Mouse (Mus musculus) urinary bladder, postnatal 14 days (tissue): ENCODE measurements around the gene Edem3.
A peak's percentile ranks its signal among the peaks of the same experiment; 100 is the strongest.
"Not testable (repeated sequence)": the region's sequence is repeated elsewhere in the genome, so short reads cannot be mapped to it uniquely, and the experiment has no call there.

ENCODE experiments used
- DNase-seq: peaks from one replicate; pipeline ENCODE4 v3.0.0; 2021; ENCODE audit warnings: low spot score

The Edem3 gene

DNA sequence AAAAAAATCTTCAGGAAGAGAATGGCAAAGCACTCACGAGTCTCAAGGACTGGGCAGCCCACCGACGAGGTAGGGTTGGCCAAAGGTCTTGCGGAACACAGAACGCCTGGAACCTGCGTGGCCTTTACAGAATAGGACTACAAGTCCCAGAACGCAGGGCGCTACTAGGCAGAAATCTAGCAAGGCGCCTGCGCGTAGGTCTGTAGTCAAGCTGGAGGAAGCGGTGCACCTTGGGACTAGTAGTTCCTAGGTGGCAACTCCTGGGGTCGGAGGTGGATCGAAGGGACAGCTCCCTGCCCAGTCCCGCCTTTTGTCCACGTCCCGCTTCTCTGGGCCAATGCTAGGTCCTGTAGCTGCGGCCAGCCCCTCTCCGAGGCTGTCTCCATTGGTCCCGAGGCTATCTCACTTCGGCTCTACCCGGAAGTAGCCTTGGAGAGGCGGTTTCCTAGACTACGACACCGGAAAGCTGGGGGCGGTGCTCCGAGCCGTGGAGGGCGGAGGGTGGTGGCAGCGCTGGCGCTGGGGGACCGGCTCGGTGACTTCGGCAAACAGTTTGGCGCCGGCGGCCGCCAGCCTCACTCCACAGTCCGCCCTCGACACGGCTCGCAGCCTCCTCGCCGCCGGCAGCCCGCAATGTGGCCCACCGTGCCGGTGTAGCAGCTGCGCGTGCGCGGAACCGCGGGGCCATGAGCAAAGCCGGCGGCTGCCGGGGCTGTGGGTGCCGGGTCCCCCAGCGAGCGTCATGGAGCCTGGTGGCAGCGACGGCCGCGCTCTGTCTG, at the start of gene Edem3:
Gene Edem3 (plus strand): TSS at position 491 of the 779 bp plus-strand sequence.
- peak; percentile 98 for DNase-seq

DNA sequence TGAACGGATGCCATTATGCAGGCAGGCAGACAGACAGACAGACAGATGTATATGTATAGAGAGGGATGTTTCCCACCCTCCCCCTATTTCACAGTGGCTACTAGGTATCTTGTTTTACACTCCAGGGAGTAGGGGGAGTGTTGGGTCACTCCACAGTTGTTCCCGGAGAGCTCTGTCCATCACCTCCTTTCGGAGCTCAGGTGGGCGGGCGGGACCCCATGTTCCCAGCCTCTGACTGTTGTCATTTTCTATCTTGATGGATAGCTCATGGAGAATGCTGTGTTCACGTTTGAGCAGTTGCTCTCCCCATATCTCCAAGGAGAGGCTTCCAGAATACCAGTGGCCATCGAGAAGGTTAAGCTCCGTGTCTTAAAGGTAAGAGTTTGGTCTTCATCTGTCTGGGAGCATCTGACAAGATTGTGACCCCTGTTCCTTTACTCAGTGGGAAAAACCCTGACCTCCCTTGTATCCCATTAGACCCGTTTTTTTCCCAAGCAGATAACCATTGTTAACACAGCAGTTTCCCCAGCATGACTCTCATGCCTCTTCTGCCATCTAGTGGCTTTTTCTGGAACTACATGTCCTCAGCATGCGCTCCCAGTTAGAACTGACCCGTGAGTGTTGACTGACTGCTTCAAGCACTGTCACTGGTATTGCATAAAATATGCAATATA, 49.3 kb upstream of the Edem3 start:
- peak; percentile 84 for DNase-seq

DNA sequence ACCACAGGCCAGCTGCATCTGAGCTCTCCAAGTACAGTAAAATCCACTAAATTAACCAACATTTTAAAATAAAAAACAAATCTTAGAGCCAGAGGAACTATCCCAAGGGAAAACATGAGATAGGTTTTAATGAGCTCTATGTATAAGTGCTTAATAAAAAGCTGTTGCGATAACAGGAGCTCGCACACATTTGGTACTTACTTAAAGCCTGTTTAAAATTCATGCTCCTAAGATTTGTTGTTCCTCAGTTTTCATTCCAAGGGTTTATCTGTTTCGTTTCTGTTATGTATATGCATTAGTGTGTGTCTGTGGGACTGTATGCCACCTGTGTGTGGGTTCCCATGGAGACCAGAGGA, 48.8 kb upstream of the Edem3 start:
- no peak for DNase-seq

DNA sequence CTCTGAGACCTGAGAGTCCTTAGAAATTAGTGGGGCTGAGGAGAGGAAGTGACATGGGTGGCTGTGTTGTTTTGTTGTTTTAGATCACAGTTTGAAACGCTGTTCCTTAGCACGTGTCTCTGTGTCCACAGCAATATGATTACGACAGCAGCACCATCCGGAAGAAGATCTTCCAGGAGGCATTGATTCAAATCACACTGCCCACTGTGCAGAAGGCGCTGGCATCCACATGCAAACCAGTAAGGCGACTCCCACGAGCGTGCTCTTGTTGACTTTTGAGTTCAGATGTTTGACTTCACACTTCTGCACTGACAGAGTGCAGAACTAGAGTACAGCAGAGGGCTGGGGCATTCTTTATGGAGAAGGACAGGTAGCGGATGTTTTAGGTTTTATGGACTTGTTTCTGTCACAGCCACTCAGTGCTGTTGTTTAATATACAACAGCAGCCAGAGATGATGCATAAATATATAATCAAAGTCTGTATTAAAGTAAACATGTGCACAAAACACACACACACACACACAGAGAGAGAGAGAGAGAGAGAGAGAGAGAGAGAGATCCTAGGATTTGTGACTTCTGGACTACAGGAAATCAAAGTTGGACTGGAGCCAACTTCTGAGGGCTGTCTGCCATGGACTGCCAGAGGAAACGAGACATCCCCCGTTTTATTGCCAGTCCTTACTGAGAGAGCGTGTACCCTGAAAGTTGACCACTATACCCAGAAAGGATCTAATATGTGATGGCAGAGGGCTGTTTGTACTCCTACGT, 46.0 kb upstream of the Edem3 start:
- peak; percentile 41 for DNase-seq

DNA sequence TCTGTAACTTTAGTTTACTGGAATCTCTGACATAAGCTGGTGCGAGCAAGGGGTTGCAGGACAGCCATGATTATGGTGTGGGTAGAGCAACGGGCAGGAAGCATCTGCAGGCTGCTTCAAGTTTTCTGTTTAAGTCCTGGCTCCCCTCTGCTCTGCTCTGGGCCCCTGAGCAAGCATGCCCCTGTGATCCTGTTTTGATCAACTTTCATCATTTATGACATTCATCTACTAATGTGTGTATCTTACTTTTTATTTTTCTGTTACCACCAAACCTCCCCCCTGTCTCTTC, 45.5 kb upstream of the Edem3 start:
- DNase-seq: no peak

DNA sequence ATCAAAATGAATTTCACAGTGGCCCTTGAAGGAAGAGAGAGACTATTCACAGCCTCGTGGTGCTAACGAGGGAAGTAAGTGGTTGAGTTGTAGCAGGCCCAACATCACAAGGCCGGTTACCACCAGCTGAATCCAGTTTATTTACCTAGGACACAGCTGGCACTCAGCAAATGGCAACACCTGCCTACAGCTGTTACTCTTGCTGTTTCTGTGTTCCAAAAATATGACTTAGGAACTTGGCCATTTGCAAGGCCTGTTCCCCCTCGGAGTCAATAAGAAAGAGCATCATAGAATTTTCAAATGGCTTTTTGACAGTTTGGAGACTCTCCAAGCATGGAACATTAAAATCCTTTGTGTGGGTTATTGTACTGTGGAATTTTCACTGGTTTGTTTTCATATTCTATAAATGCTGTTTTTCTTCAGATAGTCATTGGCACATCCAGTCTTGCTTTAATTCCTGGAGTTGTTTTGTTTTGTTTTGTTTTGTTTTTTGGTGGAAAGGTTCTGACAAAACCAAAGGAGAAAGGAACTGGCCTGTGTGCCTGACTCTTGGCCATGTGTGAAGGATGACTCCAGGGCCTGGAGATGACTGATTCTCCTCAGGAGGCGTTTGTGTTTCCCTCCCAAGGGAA, 44.6 kb upstream of the Edem3 start:
- DNase-seq: no peak

DNA sequence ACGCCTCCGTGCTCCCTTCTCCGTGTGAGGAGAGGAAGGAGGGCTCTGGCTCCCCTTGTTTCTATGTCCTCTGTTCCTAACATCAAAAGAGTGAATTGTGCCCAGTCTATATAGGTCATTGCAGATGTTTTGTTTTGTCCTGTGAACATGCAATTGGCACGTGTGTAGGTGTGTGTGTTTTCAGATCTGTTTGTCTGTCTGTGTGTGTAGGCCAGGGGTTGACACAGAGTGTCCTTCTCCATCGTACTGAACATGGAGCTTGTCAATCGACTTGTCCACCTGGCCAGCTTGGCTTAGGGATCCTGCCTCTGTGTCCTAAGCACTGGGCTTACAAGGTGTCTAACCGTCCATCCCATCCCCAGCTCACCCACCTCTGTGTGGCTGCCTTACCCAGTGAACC, 44.1 kb upstream of the Edem3 start:
- DNase-seq: no peak

DNA sequence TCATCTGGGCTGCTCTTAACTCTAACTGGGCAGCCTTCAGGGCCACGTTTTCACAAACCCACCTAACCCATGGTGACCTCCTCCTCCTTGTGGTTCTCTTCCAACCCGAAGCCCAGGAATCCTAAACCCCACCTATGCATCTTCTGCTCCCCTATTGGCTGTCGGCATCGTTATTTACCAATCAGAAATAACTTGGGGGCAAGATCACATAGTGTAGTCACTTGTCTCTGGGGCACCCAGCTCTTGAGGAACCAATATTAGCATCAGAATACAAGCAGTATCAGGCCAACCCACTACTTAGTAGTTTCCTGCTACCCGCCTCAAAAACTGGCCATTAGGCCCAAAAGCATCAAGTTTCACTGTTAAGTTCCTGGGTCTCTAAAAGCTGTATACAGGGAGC, 42.5 kb upstream of the Edem3 start:
- no peak for DNase-seq

DNA sequence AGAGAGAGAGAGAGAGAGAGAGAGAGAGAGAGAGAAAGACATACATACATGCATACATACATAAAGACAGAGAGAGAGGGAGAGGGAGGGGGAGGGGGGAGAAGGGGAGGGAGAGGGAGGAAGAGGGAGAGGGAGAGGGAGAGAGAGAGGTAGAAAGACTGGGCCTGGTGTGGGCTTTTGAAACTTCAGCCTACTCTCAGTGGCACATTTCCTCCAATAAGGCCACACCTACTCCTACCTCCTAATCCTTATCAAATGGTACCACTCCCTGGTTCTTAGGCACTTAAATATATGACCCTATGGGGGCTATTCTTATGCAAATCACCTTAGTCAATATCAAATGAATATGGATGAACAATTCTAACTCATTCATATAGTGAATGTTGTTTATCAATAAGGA, 41.5 kb upstream of the Edem3 start:
- DNase-seq: no peak

DNA sequence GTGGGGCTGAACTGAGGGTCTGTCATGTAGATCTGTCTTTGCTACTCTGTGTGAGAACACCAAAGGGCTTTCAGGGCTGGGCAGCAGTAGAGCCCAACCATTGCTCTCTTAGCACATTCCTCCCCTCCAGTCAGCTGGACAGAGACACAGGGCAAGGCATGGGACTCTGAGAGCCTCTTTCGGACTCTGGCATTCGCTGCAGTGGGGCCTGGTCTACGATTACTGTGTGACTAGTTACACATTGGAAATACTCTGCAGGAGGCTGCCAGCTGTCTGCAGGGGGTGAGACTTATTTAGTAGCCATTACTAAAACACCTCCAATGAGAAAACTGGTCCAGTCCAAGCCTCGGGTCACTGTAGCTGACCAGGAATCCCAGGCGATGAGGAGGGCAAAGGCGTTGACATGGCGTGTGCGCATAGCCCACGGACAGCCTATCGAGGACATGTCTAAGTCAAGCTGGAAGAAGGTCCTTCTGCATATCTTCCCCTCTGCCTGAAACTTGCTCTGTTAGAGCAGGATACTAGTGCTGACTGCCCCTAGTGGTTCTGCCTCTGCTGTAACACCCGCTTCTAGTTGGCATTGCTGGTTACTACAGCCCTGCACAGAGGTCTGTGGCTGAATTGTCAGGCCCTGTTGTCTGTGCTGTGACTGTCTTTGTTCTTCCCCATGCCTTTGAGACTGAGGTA, 39.0 kb upstream of the Edem3 start:
- DNase-seq: no peak

DNA sequence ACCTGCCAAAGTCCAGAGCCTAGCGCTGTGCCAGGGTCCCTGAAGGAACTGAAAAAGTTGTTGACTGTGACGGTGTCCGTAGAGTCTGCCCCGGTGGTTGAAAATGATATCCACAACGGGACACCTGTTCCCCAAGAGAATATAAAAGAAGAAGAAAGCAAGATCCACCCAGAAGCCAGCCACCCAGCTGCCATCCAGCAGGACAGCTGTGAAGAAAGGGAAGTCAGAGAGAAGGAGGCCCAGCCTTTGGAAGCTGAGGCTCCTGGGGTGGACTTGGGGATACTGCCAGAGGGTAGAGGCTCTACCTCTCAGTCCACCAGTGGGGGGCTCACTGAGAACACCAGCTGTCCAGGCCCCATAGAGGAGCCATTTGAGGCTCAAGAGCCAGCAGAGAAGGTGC, 37.5 kb upstream of the Edem3 start:
- no peak for DNase-seq

DNA sequence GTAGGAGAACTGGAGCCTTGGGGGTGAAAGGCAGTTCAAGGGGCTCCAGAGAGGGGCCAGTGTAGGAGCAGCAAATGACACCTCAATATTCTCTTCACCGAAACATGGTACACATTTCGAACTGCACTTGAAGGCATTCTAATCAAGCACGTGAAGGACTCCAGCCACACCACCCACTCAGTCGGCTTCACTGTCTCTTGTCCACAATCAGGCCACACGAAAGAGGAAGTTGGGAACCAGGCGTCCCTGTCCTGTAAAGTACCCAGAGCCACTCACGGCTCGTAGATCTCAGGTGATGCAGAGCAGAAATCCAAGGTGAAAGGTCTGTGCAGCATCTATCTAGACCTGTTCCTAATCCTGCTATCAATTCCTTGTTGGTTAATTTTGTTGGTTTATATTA, 36.6 kb upstream of the Edem3 start:
- no peak for DNase-seq

DNA sequence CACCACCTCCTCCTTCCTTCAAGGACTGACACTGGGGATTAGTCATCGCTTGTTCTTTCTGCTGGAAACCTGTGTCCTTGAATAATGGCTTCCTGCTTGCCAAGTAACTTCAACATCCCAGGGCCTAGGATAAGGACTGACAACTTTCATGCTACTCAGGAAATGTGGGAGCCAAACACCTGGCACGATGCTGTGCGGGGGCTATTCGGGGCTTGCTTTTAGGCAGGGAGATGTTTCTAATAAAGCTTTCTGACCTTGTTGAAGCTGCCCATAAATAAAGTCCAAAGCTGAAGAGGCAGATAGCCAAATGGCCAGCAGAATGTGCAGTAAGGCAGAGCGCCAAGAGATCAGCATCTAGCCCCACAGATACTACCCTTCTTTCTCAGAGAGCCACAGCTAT, 35.3 kb upstream of the Edem3 start:
- no peak for DNase-seq

DNA sequence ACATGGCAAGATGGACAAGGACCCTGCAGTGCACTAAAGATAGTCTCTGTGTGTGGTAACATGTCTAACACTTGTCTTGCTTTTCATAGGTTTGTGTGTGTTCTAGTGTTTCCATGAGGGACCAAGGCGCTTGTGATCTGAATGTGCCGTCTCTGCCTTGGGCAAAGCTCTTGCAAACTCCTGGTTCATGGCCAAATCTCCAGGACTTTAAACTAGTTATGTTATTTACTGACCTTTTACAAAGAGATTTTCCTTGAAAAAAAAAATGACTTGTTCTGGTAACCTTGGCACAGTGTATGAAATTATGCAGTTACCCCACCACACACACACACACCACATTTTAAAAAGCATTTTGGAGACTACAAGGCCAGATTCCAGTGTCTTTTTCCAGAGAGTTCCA, 34.6 kb upstream of the Edem3 start:
- DNase-seq: no peak

DNA sequence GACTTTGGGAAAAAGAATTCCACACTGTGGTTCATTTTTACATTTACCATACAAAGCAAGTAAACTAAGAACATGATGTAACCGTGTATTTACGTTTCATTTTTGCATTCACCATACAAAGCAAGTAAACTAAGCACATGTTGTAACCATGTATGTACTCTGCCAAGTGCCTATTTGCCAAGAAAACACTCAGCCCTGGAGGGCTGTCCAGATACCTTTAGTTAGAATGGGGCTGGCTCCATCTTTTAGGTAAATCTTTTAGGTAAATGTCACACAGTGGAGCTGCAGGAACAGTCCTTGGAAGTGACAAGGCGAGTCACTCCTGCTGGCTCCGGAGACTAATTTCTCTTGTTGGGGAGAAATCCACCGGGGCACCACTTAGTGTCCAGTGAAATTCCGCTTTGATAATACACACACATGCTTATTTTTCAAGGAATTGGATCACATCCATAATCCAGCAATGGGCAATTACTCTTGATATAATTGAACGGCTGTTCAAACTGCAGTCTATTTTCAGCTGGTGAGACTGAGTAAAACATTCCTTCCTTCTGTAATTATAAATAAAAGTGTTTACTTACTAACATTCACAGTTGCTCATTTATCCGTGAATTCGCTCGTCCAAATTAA, 33.7 kb upstream of the Edem3 start:
- DNase-seq: no peak

DNA sequence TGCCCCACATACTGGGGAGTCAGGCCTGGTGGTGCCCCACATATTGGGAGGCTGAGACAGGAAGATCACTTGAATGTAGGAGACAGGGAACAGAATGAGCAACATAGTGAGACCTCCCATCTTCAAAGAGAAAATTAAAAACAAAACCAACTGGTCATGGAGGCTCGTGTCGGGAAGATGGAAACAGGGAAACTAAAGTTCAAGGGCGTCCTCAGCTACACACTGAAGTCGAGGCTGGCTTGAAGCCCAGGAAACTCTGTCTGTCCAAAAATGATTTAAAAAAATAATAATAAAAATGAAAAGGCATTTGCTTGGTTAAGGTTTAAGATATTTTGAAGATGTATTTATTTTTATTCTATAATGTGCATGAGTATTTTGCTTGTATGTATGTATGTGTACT, 31.4 kb upstream of the Edem3 start:
- DNase-seq: no peak

DNA sequence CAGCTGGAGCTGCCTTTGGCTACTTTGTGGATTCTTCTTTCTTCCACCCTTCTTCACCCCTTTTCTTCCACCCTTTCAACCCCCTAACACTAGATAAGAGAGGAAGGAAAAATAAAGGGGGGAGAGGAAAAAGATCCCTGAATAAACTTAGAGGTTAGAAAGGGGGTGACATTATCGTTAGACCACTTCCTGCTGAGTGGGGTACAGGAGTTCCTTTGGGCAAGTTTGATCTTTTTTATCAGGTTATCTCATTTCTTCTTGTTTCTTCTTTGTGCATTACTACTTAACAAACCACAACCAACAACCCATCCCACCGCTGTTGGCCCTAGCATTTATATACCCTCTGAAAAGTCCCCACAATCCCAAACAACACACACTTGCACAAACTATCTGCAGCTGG, 29.6 kb upstream of the Edem3 start:
- DNase-seq: no peak

DNA sequence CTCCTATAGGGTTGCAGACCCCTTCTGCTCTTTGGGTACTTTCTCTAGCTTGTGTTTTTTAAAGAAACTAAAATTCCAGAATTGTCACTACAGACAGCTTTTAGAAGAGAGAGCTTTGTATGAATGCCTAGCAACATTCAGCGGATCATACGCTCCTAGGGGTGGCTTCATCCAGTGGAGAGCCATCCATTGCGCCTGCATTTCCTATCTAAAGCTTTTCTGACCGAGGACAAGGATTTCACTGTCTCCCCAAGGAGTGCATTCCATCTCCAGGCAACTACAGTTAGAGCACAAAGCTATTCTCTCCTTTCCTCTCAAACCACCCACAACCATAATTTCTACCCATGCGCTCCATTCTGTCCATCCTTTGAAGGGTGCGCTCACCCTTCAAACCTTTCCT, 28.8 kb upstream of the Edem3 start:
- no peak for DNase-seq

DNA sequence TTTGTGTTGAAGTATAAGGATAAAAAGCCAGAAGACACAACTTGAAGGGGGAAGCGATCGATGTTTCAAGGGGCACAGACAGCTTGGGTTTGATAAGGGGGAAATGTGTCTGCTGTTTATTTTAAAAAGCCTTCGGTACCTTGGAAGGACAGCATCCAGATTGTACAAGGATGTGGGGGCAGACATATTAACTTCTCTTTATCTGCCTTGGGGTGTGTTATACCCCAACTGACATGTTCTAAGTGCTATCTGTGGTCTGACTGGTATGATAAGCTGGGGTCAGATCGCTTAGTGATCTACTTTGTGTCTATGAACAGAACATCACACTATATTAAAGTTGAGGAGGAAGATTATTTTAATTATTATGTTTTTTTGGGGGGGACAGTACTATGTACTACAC, 27.0 kb upstream of the Edem3 start:
- DNase-seq: no peak

DNA sequence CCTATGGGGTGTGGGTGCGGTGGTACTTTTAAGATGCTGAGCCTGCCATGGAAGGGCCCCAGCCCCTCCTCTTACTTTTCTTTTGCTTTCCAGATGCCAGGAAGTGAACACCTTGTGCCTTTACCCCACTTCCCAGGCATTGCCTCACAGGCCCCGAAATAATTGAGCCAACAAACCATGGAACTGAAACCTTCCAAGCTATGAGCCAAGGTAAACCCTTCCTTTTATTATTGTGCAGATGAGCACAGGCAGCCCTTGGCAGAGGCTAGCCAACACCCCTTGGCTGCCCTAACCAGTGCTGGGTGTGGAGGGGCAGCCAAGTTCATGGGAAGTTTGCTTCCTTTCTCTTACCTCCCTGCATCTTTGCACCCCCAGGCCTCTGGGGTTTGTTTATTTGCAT, 18.0 kb upstream of the Edem3 start:
- no peak for DNase-seq

DNA sequence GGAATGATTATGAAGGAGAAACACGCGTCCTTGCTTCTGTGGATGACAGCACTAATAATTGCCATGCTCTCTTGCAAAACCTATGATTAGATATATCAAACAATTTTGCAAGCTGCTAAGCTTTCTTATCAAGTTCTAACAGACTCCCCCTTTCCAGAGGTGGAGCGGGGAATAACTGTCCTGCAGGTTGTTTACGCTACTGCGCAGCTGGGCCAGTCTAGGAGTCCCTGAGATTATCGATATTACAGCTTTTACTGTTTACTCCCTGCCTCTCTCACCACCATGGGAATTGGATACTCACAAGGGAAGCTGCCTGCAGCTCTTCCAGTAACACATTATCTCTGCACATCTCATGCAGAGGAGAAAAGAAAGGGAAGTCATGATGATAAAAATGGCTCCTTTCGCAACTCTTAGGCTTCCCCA, 14.0 kb upstream of the Edem3 start:
- no peak for DNase-seq

DNA sequence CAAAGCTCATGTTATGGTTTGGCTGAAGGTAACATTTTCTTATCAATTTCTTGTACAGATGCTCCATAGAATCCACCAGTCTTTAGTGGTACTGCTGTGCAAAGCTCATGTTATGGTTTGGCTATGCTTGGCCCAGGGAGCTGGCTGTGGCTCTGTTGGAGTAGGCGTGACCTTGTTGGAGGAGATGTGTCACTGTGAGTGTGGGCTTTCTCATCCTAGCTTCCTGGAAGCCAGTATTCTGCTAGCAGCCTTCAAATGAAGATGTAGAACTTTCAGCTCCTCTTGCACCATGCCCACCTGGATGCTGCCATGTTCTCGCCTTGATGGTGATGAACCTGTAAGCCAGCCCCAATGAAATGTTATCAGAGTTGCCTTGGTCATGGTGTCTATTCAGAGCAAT, 5.3 kb upstream of the Edem3 start:
- DNase-seq: not testable (repeated sequence)
